Mouse (Mus musculus) urinary bladder, postnatal 10 days (tissue): ENCODE results near the gene Muc20.
A peak's percentile ranks its signal among the peaks of the same experiment; 100 is the strongest.

Experiments
- DNase-seq: peaks from one replicate; pipeline ENCODE4 v3.0.0; 2022; ENCODE audit warnings: low spot score

Gene Muc20

GRCm38 (mm10) chr16:32797426-32797689 lies at the start of gene Muc20:
Gene Muc20 (minus strand): TSS chr16:32797435.
- DNase-seq = no peak

- DNase-seq = no peak
Observed at GRCm38 (mm10) chr16:32831501-32831900, 34.3 kb upstream of the Muc20 start.

- DNase-seq = no peak
Observed at GRCm38 (mm10) chr16:32829104-32829503, 31.9 kb upstream of the Muc20 start.

GRCm38 (mm10) chr16:32826521-32826920 lies 29.3 kb upstream of the Muc20 start:
- DNase-seq = no peak

- no peak for DNase-seq
Observed at GRCm38 (mm10) chr16:32825380-32825779, 28.1 kb upstream of the Muc20 start.

GRCm38 (mm10) chr16:32824061-32824460 lies 26.8 kb upstream of the Muc20 start:
- DNase-seq = no peak

GRCm38 (mm10) chr16:32823487-32823886 lies 26.3 kb upstream of the Muc20 start:
- DNase-seq = no peak

- DNase-seq = no peak
Observed at GRCm38 (mm10) chr16:32822881-32823280, 25.6 kb upstream of the Muc20 start.

- DNase-seq = no peak
Observed at GRCm38 (mm10) chr16:32822450-32822827, 25.2 kb upstream of the Muc20 start.

GRCm38 (mm10) chr16:32821772-32822449 lies 24.7 kb upstream of the Muc20 start:
- no peak for DNase-seq

GRCm38 (mm10) chr16:32818441-32818840 lies 21.2 kb upstream of the Muc20 start:
- no peak for DNase-seq

- DNase-seq = no peak
Observed at GRCm38 (mm10) chr16:32818036-32818435, 20.8 kb upstream of the Muc20 start.

GRCm38 (mm10) chr16:32815160-32815605 lies 17.9 kb upstream of the Muc20 start:
- DNase-seq = no peak

GRCm38 (mm10) chr16:32814539-32814938 lies 17.3 kb upstream of the Muc20 start:
- DNase-seq = no peak

GRCm38 (mm10) chr16:32813771-32814170 lies 16.5 kb upstream of the Muc20 start:
- DNase-seq = no peak

GRCm38 (mm10) chr16:32813362-32813761 lies 16.1 kb upstream of the Muc20 start:
- DNase-seq = no peak

- DNase-seq = peak; percentile 73
Observed at GRCm38 (mm10) chr16:32812888-32813361, 15.7 kb upstream of the Muc20 start.

GRCm38 (mm10) chr16:32810321-32810720 lies 13.1 kb upstream of the Muc20 start, which contains the start of gene Smbd1:
Gene Smbd1 (minus strand): TSS chr16:32810477.
- no peak for DNase-seq

- DNase-seq = no peak
Observed at GRCm38 (mm10) chr16:32807408-32808185, 10.4 kb upstream of the Muc20 start.

- DNase-seq = no peak
Observed at GRCm38 (mm10) chr16:32805151-32805550, 7.9 kb upstream of the Muc20 start.

- DNase-seq = no peak
Observed at GRCm38 (mm10) chr16:32803901-32804300, 6.7 kb upstream of the Muc20 start.

GRCm38 (mm10) chr16:32803252-32803853 lies 6.1 kb upstream of the Muc20 start:
- DNase-seq = no peak
